Mouse (Mus musculus): ENCODE data around the gene Sorbs1. TPM values are rescaled to one million over a fixed set of nuclear protein-coding genes. Genes with fewer than 3 reads are reported as not detected.
"Not testable (repeated sequence)": the region's sequence is repeated elsewhere in the genome, so short reads cannot be mapped to it uniquely, and the experiment has no call there.

Gene Sorbs1
- total RNA-seq (2021): 100 to 1,000 TPM; 141 to 154 TPM

GRCm38 (mm10) chr19:40513632-40514078 is at the start of gene Sorbs1:
Gene Sorbs1 (minus strand): TSS chr19:40513779.
- intact Hi-C loops (cut with DNase I): loop anchor here (5.0 kb wide), 1 partner anchor 101 kb away; no protein-coding TSS in a partner anchor
- peak; percentile 98 for DNase-seq

- not testable (repeated sequence) for DNase-seq
Measured at GRCm38 (mm10) chr19:40561521-40561920, 47.9 kb upstream of the Sorbs1 start.

GRCm38 (mm10) chr19:40556029-40556428 is 42.5 kb upstream of the Sorbs1 start:
- DNase-seq: no peak
- intact Hi-C loops (cut with DNase I): no loop called here

More at GRCm38 (mm10) chr19:40561521-40561920, 47.9 kb upstream of the Sorbs1 start:
- intact Hi-C loops (cut with DNase I): not testable (repeated sequence)

GRCm38 (mm10) chr19:40555136-40555535 is 41.6 kb upstream of the Sorbs1 start:
- no peak for DNase-seq
- intact Hi-C loops (cut with DNase I): no loop called here

GRCm38 (mm10) chr19:40554343-40554742 is 40.8 kb upstream of the Sorbs1 start:
- no peak for DNase-seq
- intact Hi-C loops (cut with DNase I): no loop called here

GRCm38 (mm10) chr19:40553849-40554248 is 40.3 kb upstream of the Sorbs1 start:
- intact Hi-C loops (cut with DNase I): no loop called here
- DNase-seq: no peak

GRCm38 (mm10) chr19:40553014-40553789 is 39.6 kb upstream of the Sorbs1 start:
- DNase-seq: no peak
- intact Hi-C loops (cut with DNase I): no loop called here

- intact Hi-C loops (cut with DNase I): loop anchor here (5.0 to 10.0 kb wide), 3 partner anchors 202 to 1565 kb away; no protein-coding TSS in a partner anchor
- no peak for DNase-seq
Measured at GRCm38 (mm10) chr19:40549516-40550135, 36.0 kb upstream of the Sorbs1 start.

GRCm38 (mm10) chr19:40548796-40549515 is 35.4 kb upstream of the Sorbs1 start:
- intact Hi-C loops (cut with DNase I): loop anchor here (5.0 to 10.0 kb wide), 3 partner anchors 202 to 1564 kb away; no protein-coding TSS in a partner anchor

GRCm38 (mm10) chr19:40548386-40548785 is 34.8 kb upstream of the Sorbs1 start:
- no peak for DNase-seq
- intact Hi-C loops (cut with DNase I): loop anchor here (5.0 to 10.0 kb wide), 3 partner anchors 201 to 1564 kb away; no protein-coding TSS in a partner anchor

More at GRCm38 (mm10) chr19:40548796-40549515, 35.4 kb upstream of the Sorbs1 start:
- no peak for DNase-seq

GRCm38 (mm10) chr19:40544856-40545255 is 31.3 kb upstream of the Sorbs1 start:
- peak; percentile 68 for DNase-seq
- intact Hi-C loops (cut with DNase I): loop anchor here (5.0 to 10.0 kb wide), 4 partner anchors 153 to 1560 kb away; no protein-coding TSS in a partner anchor

GRCm38 (mm10) chr19:40542776-40543175 is 29.2 kb upstream of the Sorbs1 start:
- DNase-seq: no peak
- intact Hi-C loops (cut with DNase I): loop anchor here (5.0 to 10.0 kb wide), 3 partner anchors 150 to 1558 kb away; no protein-coding TSS in a partner anchor

- DNase-seq: no peak
- intact Hi-C loops (cut with DNase I): no loop called here
Measured at GRCm38 (mm10) chr19:40536526-40536925, 22.9 kb upstream of the Sorbs1 start.

- intact Hi-C loops (cut with DNase I): no loop called here
- DNase-seq: no peak
Measured at GRCm38 (mm10) chr19:40532525-40532924, 18.9 kb upstream of the Sorbs1 start.

GRCm38 (mm10) chr19:40530323-40530722 is 16.7 kb upstream of the Sorbs1 start:
- intact Hi-C loops (cut with DNase I): no loop called here
- no peak for DNase-seq

GRCm38 (mm10) chr19:40528254-40528653 is 14.7 kb upstream of the Sorbs1 start:
- DNase-seq: no peak
- intact Hi-C loops (cut with DNase I): no loop called here

GRCm38 (mm10) chr19:40526367-40527014 is 12.9 kb upstream of the Sorbs1 start:
- no peak for DNase-seq
- intact Hi-C loops (cut with DNase I): no loop called here

- intact Hi-C loops (cut with DNase I): no loop called here
- DNase-seq: no peak
Measured at GRCm38 (mm10) chr19:40523431-40524005, 9.9 kb upstream of the Sorbs1 start.

GRCm38 (mm10) chr19:40520403-40520802 is 6.8 kb upstream of the Sorbs1 start:
- DNase-seq: no peak
- intact Hi-C loops (cut with DNase I): no loop called here

GRCm38 (mm10) chr19:40518706-40519105 is 5.1 kb upstream of the Sorbs1 start:
- intact Hi-C loops (cut with DNase I): no loop called here
- DNase-seq: no peak

All from left cerebral cortex, postnatal 4 days (tissue).